Mouse (Mus musculus) cerebellum, adult 9-11 months (tissue): ENCODE results near the gene Plpp7.

Source experiments
- DNase-seq: peaks from one replicate; pipeline ENCODE4 v3.0.0; 2022

The Plpp7 gene

GRCm38 (mm10) chr2:32070747-32071146 lies 24.6 kb upstream of the Plpp7 start:
- DNase-seq = no peak

- DNase-seq = no peak
Measured at GRCm38 (mm10) chr2:32074404-32074803, 20.9 kb upstream of the Plpp7 start.

GRCm38 (mm10) chr2:32075368-32075767 lies 20.0 kb upstream of the Plpp7 start:
- no peak for DNase-seq

- DNase-seq = no peak
Measured at GRCm38 (mm10) chr2:32077744-32078143, 17.6 kb upstream of the Plpp7 start.

- no peak for DNase-seq
Measured at GRCm38 (mm10) chr2:32078522-32078921, 16.8 kb upstream of the Plpp7 start.

- DNase-seq = no peak
Measured at GRCm38 (mm10) chr2:32079191-32079725, 16.1 kb upstream of the Plpp7 start.

GRCm38 (mm10) chr2:32080681-32081080 lies 14.6 kb upstream of the Plpp7 start:
- DNase-seq = no peak

- no peak for DNase-seq
Measured at GRCm38 (mm10) chr2:32081296-32081929, 13.9 kb upstream of the Plpp7 start.

- DNase-seq = no peak
Measured at GRCm38 (mm10) chr2:32082229-32082628, 13.1 kb upstream of the Plpp7 start.

- no peak for DNase-seq
Measured at GRCm38 (mm10) chr2:32083159-32084011, 11.9 kb upstream of the Plpp7 start.

- DNase-seq = no peak
Measured at GRCm38 (mm10) chr2:32084111-32084871, 11.0 kb upstream of the Plpp7 start, which contains the start of gene Fam78a. Gene Fam78a (minus strand): TSS chr2:32084857.

GRCm38 (mm10) chr2:32084872-32085199 lies 10.5 kb upstream of the Plpp7 start:
- no peak for DNase-seq

- DNase-seq = no peak
Measured at GRCm38 (mm10) chr2:32085231-32085630, 10.1 kb upstream of the Plpp7 start.

- no peak for DNase-seq
Measured at GRCm38 (mm10) chr2:32087606-32088005, 7.7 kb upstream of the Plpp7 start.

GRCm38 (mm10) chr2:32088372-32088981 lies 6.9 kb upstream of the Plpp7 start:
- no peak for DNase-seq

- DNase-seq = no peak
Measured at GRCm38 (mm10) chr2:32089606-32090005, 5.7 kb upstream of the Plpp7 start.

GRCm38 (mm10) chr2:32090145-32090544 lies 5.2 kb upstream of the Plpp7 start:
- DNase-seq = no peak

GRCm38 (mm10) chr2:32091956-32092355 lies 3.4 kb upstream of the Plpp7 start:
- DNase-seq = no peak

GRCm38 (mm10) chr2:32094001-32094707 lies 1.2 kb upstream of the Plpp7 start:
- DNase-seq = no peak

GRCm38 (mm10) chr2:32096122-32096420 lies 743 bp downstream of the Plpp7 start:
- DNase-seq = peak; percentile 83

- no peak for DNase-seq
Measured at GRCm38 (mm10) chr2:32102944-32103343, 7.6 kb downstream of the Plpp7 start.

- DNase-seq = no peak
Measured at GRCm38 (mm10) chr2:32103557-32103956, 8.2 kb downstream of the Plpp7 start.

GRCm38 (mm10) chr2:32104122-32104521 lies 8.8 kb downstream of the Plpp7 start:
- DNase-seq = no peak
